Mouse (Mus musculus): ENCODE measurements around the gene Vmn1r45.
"Not testable (repeated sequence)": the region's sequence is repeated elsewhere in the genome, so short reads cannot be mapped to it uniquely, and the experiment has no call there.

The Vmn1r45 gene

DNA sequence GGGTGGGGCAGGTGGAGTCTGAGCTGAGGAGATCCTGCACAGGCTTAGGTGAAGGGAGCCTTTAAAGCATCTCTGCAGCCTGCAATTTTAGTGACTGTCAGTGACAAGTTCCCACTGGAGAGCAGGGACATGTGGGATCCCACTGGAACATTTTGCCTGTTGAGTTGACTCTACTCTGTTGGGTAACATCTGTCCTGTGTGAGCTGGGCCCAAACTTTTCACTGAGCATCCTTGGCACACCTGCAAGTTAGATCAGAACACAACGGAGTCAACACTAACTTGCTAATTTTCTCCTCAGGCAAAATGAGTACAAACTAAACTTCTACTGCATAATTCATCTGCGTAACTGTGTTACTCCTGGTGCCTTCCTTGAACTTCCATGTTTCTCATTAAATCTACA is at the start of gene Vmn1r45:
Gene Vmn1r45 (minus strand): TSS at position 101 of the 400 bp plus-strand sequence.
- DNase-seq: not testable (repeated sequence)

DNA sequence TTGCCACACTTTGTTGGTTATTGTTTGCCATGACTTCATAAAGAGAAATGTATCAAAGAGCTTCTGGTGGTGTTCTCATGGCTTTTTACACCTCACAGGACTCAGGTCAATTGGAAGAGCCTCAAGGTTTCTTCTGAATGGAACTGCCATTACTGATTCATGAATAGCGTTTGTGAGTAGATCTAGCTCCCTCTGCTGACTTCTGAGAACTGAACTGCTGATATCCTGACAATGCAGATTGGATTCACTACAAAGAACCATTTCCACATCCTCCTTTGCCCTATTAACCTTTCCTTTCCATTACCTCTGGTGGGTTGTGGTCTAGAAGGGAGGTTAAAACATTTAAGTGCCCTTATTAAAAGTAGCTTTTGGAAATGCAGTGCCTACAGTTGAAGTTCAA is 45.6 kb upstream of the Vmn1r45 start:
- DNase-seq: no peak

DNA sequence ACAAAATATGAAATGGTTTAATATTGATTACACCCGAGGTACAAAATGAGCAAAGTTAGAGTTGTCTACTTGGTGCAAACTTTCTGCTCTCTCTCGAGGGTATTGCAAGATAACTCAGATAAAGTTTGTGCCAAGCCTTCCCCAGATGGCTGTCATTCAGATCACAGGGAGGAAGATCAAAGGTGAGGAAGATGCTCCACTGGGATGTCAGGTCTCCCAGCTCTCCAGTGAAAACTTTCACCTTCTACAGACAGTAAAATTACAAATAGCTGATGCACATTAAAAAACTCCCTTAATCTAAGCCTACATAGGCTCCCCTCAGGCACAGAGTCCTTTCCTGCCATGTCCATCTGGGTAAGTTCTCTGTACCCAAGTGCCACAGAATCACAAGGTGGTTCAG is 28.6 kb upstream of the Vmn1r45 start, which contains the start of gene Vmn1r46:
Gene Vmn1r46 (plus strand): TSS at position 301 of the 400 bp plus-strand sequence.
- no peak for DNase-seq

DNA sequence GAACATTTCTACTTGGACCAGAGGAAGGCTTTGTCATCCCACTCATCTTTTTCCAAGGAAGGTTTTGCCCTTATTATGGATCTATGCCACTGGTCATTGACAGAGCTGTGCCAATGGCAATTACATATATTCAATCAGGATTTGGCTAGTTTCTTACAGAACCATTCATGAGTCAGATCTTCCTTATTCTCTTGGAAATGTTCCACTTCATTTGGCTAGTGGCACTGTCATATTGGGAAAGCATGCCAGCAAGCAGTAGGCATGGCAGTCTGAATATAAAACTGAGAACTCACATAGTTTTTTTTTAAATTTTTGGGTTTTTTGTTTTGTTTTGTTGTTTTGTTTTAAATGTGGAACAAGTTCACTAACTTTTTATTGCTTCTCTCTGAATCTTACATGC is 25.9 kb upstream of the Vmn1r45 start:
- DNase-seq: no peak

DNA sequence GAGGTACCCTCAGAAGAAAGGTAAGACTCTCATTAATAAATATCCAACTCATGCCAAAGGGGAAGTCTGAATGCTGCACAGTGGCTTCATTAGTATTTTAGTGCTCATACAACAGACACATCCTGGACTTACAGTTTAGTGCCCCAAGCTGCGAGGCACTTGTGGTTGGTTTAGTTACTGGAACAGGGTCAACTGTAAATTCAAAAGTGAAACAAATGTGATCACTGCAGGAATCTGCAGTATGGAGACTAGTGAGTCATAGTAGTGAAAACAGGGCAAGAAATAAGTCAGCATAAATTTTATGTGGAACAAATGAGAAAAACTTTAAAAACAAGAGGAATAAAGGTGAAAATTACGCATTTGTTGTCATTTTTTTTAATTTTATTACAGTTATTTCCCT is 13.2 kb upstream of the Vmn1r45 start:
- DNase-seq: no peak

DNA sequence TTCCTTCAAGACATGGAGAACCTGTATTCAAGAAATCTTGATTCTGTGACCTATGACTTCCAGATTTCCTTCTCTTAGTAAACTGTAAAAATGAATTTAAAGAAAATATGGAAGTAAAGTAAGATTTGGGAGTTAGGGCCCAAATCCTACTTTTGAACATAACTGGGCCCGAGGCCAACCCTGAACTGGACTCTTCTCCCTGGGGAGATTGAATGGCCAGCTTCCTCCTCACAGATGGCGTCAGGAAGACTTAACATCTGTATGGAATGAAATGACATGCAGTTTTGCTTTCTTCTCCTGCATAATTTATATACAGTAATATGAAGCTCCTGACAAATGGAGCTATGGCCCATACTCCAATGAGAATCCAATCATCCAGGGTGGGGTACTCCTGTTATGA is 528 bp upstream of the Vmn1r45 start:
- no peak for DNase-seq

DNA sequence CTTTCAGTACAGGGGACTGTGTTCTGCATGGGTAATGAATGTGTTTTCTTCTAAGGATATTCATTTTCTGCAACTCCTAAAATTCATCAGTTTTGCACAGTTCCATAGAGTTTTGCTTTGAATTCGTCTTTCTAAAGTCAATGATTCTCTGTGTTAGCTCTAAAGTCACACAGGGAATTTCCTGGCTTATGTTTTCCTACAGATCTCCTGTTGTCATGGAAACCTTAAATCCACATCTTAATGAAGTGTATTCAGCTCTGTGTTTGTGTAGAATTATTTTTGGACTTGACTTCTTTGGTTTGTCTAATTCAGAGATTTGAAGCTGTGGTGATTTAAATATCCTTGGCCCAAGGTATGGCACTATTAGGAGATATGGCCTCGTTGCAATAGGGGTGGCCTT is 56.6 kb downstream of the Vmn1r45 start:
- no peak for DNase-seq

DNA sequence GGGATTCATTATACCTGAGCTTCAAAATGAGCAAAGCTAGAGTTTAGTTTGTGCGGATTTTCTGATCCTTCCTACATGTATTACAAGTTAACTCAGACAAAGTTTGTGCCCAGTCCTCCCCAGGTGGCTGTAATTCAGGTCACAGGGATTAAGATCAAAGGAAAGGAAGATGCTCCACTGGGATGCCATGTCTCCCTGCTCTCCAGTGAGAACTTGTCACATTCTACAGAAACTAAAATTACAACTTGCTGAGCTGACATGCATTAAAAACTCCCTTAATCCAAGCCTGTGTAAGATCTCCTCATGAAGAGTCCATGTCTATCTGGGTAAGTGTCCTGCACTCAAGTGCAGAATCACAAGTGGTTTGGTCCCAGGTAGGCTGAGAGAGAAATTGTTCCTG is 57.0 kb downstream of the Vmn1r45 start, which contains the start of gene Vmn1r44:
Gene Vmn1r44 (plus strand): TSS at position 301 of the 400 bp plus-strand sequence.
- no peak for DNase-seq
